Mouse (Mus musculus): ENCODE results near the gene Ces2h. TPM values are rescaled to one million over a fixed set of nuclear protein-coding genes. Genes with fewer than 3 reads are reported as not detected.

Ces2h gene
- not detected in 2 replicates for polyA plus RNA-seq (2012; rRNA removed)

- no peak within 1 kb of the TSS for H3K4me3 ChIP-seq (ENCODE audit: control insufficient read depth, insufficient read depth, low read length)
- H3K4me1 ChIP-seq (replicated peaks; ENCODE audit: control insufficient read depth, insufficient read depth, low read length), result no peaks in the 10 kb centered on the region
- no peak for TF ChIP-seq CTCF (IDR thresholded peaks at IDR 0.05; ENCODE audit: borderline replicate concordance, control insufficient read depth, extremely low read depth, insufficient read depth, low read length, poor library complexity)
- TF ChIP-seq POLR2A (IDR thresholded peaks at IDR 0.05; ENCODE audit: control insufficient read depth, extremely low read depth, insufficient read depth, low read length, poor library complexity), result no peak
- no peaks in the 10 kb centered on the region for H3K27me3 ChIP-seq (ENCODE audit: control insufficient read depth, insufficient read depth, low read length)
- H3K27ac ChIP-seq (ENCODE audit: control insufficient read depth, insufficient read depth, low read length), result no peak within 1 kb of the TSS
- no peak for DNase-seq
- 85% methylated on average over 7 of the region's 7 CpGs for WGBS
- H3K36me3 ChIP-seq (ENCODE audit: control insufficient read depth, insufficient read depth, low read length), result no peaks in the 10 kb centered on the region
These were observed at the start of gene Ces2h for GRCm38 (mm10) chr8:105000586-105000985. TSS of gene Ces2h (plus strand) at chr8:105000853.

- H3K27ac ChIP-seq (ENCODE audit: control insufficient read depth, insufficient read depth, low read length), result no peak within 1 kb of the TSS
- no peak within 1 kb of the TSS for H3K4me3 ChIP-seq (ENCODE audit: control insufficient read depth, insufficient read depth, low read length)
- 30% methylated on average over 5 of the region's 5 CpGs for WGBS
- no peaks in the 10 kb centered on the region for H3K36me3 ChIP-seq (ENCODE audit: control insufficient read depth, insufficient read depth, low read length)
- DNase-seq, result no peak
- H3K4me1 ChIP-seq (replicated peaks; ENCODE audit: control insufficient read depth, insufficient read depth, low read length), result no peaks in the 10 kb centered on the region
- no peak for TF ChIP-seq POLR2A (IDR thresholded peaks at IDR 0.05; ENCODE audit: control insufficient read depth, extremely low read depth, insufficient read depth, low read length, poor library complexity)
- no peak for TF ChIP-seq CTCF (IDR thresholded peaks at IDR 0.05; ENCODE audit: borderline replicate concordance, control insufficient read depth, extremely low read depth, insufficient read depth, low read length, poor library complexity)
- H3K27me3 ChIP-seq (ENCODE audit: control insufficient read depth, insufficient read depth, low read length), result no peaks in the 10 kb centered on the region
These were observed 39.1 kb upstream of the Ces2h start, which contains the start of gene Ces2g for GRCm38 (mm10) chr8:104961537-104961961. TSS of gene Ces2g (plus strand) at chr8:104961718.

DNA sequence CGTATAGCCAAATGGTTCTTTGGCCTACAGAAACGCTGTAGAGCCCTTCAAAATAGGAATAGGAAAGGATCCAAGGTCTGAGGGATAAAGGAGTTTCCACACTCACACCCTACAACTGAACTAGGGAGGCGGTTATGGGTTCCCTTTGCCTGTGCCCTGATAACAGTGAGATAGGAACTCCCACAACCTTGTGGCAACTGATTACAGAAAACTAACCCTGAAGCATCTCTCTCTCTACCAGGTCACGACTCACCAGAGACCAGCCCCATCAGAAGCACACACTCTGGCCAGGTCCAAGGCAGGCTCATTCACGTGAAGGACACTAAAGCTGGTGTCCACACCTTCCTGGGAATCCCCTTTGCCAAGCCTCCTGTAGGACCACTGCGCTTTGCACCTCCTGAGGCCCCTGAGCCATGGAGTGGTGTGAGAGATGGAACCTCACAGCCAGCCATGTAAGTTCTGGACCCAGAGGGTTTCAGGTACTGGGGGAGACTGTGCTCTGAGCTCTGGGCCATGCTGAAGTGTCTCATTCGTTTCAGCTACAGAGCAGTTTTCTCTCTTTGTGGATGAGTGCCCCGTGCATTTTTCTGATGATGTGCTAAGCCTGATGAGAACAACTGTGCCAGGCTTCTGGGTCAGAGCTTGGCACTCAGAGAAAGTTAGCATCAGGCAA, 38.3 kb upstream of the Ces2h start:
- Histone ChIP-seq H3K4me1 (replicated peaks; ENCODE audit: control insufficient read depth, insufficient read depth, low read length) (no peaks in the 10 kb centered on the region), H3K4me3 (ENCODE audit: control insufficient read depth, insufficient read depth, low read length) (no peak overlapping the region), H3K36me3 (ENCODE audit: control insufficient read depth, insufficient read depth, low read length) (no peaks in the 10 kb centered on the region), H3K27ac (ENCODE audit: control insufficient read depth, insufficient read depth, low read length) (no peak overlapping the region), H3K27me3 (ENCODE audit: control insufficient read depth, insufficient read depth, low read length) (no peaks in the 10 kb centered on the region)
- WGBS, result 83% methylated on average over 8 of the region's 8 CpGs
- no peak for TF ChIP-seq CTCF (IDR thresholded peaks at IDR 0.05; ENCODE audit: borderline replicate concordance, control insufficient read depth, extremely low read depth, insufficient read depth, low read length, poor library complexity)
- TF ChIP-seq POLR2A (IDR thresholded peaks at IDR 0.05; ENCODE audit: control insufficient read depth, extremely low read depth, insufficient read depth, low read length, poor library complexity), result no peak
- DNase-seq, result no peak

GRCm38 (mm10) chr8:104963375-104963894, 37.2 kb upstream of the Ces2h start:
- no peak for DNase-seq
- no peak for TF ChIP-seq CTCF (IDR thresholded peaks at IDR 0.05; ENCODE audit: borderline replicate concordance, control insufficient read depth, extremely low read depth, insufficient read depth, low read length, poor library complexity)
- TF ChIP-seq POLR2A (IDR thresholded peaks at IDR 0.05; ENCODE audit: control insufficient read depth, extremely low read depth, insufficient read depth, low read length, poor library complexity), result no peak
- 95% methylated on average over 4 of the region's 4 CpGs for WGBS
- no peak overlapping the region for H3K27ac ChIP-seq (ENCODE audit: control insufficient read depth, insufficient read depth, low read length)
- H3K4me3 ChIP-seq (ENCODE audit: control insufficient read depth, insufficient read depth, low read length), result no peak overlapping the region
- H3K27me3 ChIP-seq (ENCODE audit: control insufficient read depth, insufficient read depth, low read length), result no peaks in the 10 kb centered on the region
- H3K36me3 ChIP-seq (ENCODE audit: control insufficient read depth, insufficient read depth, low read length), result no peaks in the 10 kb centered on the region
- no peaks in the 10 kb centered on the region for H3K4me1 ChIP-seq (replicated peaks; ENCODE audit: control insufficient read depth, insufficient read depth, low read length)

DNA sequence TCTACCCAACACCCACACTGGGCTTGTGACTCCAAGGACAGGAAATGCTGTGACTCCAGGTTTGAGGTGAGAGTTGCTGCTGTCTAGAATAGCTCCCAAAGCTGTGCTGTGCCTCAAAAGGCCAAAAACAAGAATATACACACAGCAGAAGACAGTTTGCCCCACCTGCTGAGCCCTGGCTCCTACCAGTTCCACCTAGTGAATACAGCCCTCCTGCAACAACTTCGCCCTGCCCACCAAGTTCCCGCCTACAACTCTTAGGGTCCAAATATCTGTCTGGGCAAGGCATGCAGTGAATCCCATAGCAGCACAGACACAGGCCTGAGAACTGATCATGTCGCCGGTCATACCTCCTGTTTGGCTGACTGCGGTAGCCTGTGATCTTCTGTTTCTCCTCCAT, 16.5 kb upstream of the Ces2h start:
- no peaks in the 10 kb centered on the region for H3K4me1 ChIP-seq (replicated peaks; ENCODE audit: control insufficient read depth, insufficient read depth, low read length)
- DNase-seq, result no peak
- no peak overlapping the region for H3K4me3 ChIP-seq (ENCODE audit: control insufficient read depth, insufficient read depth, low read length)
- H3K36me3 ChIP-seq (ENCODE audit: control insufficient read depth, insufficient read depth, low read length), result no peaks in the 10 kb centered on the region
- WGBS, result 93% methylated on average over 5 of the region's 5 CpGs
- no peak for TF ChIP-seq CTCF (IDR thresholded peaks at IDR 0.05; ENCODE audit: borderline replicate concordance, control insufficient read depth, extremely low read depth, insufficient read depth, low read length, poor library complexity)
- TF ChIP-seq POLR2A (IDR thresholded peaks at IDR 0.05; ENCODE audit: control insufficient read depth, extremely low read depth, insufficient read depth, low read length, poor library complexity), result no peak
- H3K27me3 ChIP-seq (ENCODE audit: control insufficient read depth, insufficient read depth, low read length), result no peaks in the 10 kb centered on the region
- no peak overlapping the region for H3K27ac ChIP-seq (ENCODE audit: control insufficient read depth, insufficient read depth, low read length)

- no peak for TF ChIP-seq CTCF (IDR thresholded peaks at IDR 0.05; ENCODE audit: borderline replicate concordance, control insufficient read depth, extremely low read depth, insufficient read depth, low read length, poor library complexity)
- TF ChIP-seq POLR2A (IDR thresholded peaks at IDR 0.05; ENCODE audit: control insufficient read depth, extremely low read depth, insufficient read depth, low read length, poor library complexity), result no peak
These were observed 15.7 kb upstream of the Ces2h start for GRCm38 (mm10) chr8:104984942-104985341.

More at GRCm38 (mm10) chr8:104984942-104985341, 15.7 kb upstream of the Ces2h start:
- Histone ChIP-seq H3K27me3 (ENCODE audit: control insufficient read depth, insufficient read depth, low read length) (no peaks in the 10 kb centered on the region), H3K4me1 (replicated peaks; ENCODE audit: control insufficient read depth, insufficient read depth, low read length) (no peaks in the 10 kb centered on the region), H3K36me3 (ENCODE audit: control insufficient read depth, insufficient read depth, low read length) (no peaks in the 10 kb centered on the region), H3K4me3 (ENCODE audit: control insufficient read depth, insufficient read depth, low read length) (no peak overlapping the region), H3K27ac (ENCODE audit: control insufficient read depth, insufficient read depth, low read length) (no peak overlapping the region)
- DNase-seq, result no peak
- WGBS, result 96% methylated on average over 2 of the region's 2 CpGs
